In the genomic region with DNA sequence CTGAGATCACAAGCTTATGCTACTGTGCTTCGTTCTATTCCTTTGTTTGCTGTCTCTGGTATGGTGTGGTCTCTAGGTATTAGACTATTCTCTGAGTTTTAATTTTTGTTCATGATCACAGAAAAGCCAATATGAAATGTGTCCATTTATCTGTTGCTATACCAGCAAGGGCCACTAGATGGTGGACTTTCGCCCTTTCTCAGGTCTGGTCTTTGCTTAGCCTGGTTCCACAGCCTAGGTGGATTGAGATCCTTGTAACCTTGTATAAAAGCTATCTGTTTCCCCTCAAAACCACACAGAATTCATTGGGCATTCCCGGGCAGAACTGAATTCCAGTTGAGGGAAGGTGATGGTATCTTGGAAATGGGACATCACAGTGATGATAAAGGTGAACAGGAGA, we compare ENCODE assay signal across 8 mouse cellular contexts. TPM values are rescaled to one million over a fixed set of nuclear protein-coding genes. Genes with fewer than 3 reads are reported as not detected.
DNase-seq lines count a peak whose midpoint lies in the region; ATAC-seq and TF ChIP-seq lines count a peak whose summit lies in the region.

No protein-coding gene starts in this region.

- no peaks in the 10 kb centered on the region for H3K79me2 ChIP-seq in heart, adult 2 months (replicated peaks; ENCODE audit: control insufficient read depth, insufficient read depth, low read length)

- H3K4me3 ChIP-seq in heart, adult 2 months = no peak overlapping the region
- H3K4me3 ChIP-seq in embryonic facial prominence, embryonic 11.5 days (ENCODE audit: low read depth, low read length) = no peak overlapping the region
- no peak overlapping the region for H3K4me3 ChIP-seq in hindbrain, embryonic 13.5 days
- H3K4me3 ChIP-seq in midbrain, embryonic 10.5 days = no peak overlapping the region

- no peak for ATAC-seq in embryonic facial prominence, embryonic 11.5 days (replicated peaks; ENCODE audit: insufficient number of reproducible peaks, low FRiP score, low TSS enrichment, low read depth)
- 0 out of 2 replicates have a peak, but pooled peaks have one; percentile 52 for ATAC-seq in hindbrain, embryonic 13.5 days (ENCODE audit: low FRiP score)

- H3K27ac ChIP-seq in heart, adult 2 months = no peak overlapping the region
- H3K27ac ChIP-seq in embryonic facial prominence, embryonic 11.5 days (replicated peaks; ENCODE audit: low read depth, low read length) = no peak overlapping the region
- H3K27ac ChIP-seq in hindbrain, embryonic 13.5 days = no peak overlapping the region
- H3K27ac ChIP-seq in midbrain, embryonic 10.5 days (replicated peaks) = no peak overlapping the region

- no peak overlapping the region for H3K9ac ChIP-seq in heart, adult 2 months (ENCODE audit: low read depth, low read length)
- H3K9ac ChIP-seq in embryonic facial prominence, embryonic 11.5 days (replicated peaks; ENCODE audit: low read length) = no peak overlapping the region
- no peak overlapping the region for H3K9ac ChIP-seq in hindbrain, embryonic 13.5 days

- peak; percentile 45 to 60 for DNase-seq in heart, adult 2 months
- no peak for DNase-seq in heart, postnatal 25 days (ENCODE audit: low spot score)
- peak; percentile 49 for DNase-seq in adrenal gland, postnatal 25 days
- DNase-seq in embryonic facial prominence, embryonic 11.5 days (ENCODE audit: low spot score) = peak; percentile 78
- peak; percentile 64 to 80 for DNase-seq in layer of hippocampus, postnatal 14 days (ENCODE audit: low spot score in 2 of 2)
- peak; percentile 37 for DNase-seq in midbrain, embryonic 10.5 days (ENCODE audit: low spot score)
- peak; percentile 40 for DNase-seq in skeletal muscle tissue, adult 2 months (ENCODE audit: low read depth, low spot score)

- TF ChIP-seq CTCF in heart, adult 2 months (IDR thresholded peaks at IDR 0.05) = peak; percentile 94

- TF ChIP-seq POLR2A in heart, adult 2 months (IDR thresholded peaks at IDR 0.05; ENCODE audit: insufficient read depth, low read depth, low read length) = no peak

- WGBS in heart, adult 2 months = 7% methylated on average over 3 of the region's 3 CpGs
- 5% methylated on average over 3 of the region's 3 CpGs for WGBS in embryonic facial prominence, embryonic 11.5 days
- 13% methylated on average over 3 of the region's 3 CpGs for WGBS in hindbrain, embryonic 13.5 days
- 6% methylated on average over 3 of the region's 3 CpGs for WGBS in midbrain, embryonic 10.5 days

- TF ChIP-seq EP300 in heart, adult 2 months (IDR thresholded peaks at IDR 0.05; ENCODE audit: insufficient read depth, low read depth, low read length) = peak; percentile 58; the same call in 1 of the 2 replicates

- H3K9me3 ChIP-seq in embryonic facial prominence, embryonic 11.5 days (replicated peaks; ENCODE audit: control insufficient read depth, low read length) = no peaks in the 10 kb centered on the region
- no peaks in the 10 kb centered on the region for H3K9me3 ChIP-seq in hindbrain, embryonic 13.5 days
- H3K9me3 ChIP-seq in midbrain, embryonic 10.5 days (replicated peaks) = no peaks in the 10 kb centered on the region

- intact Hi-C loops in heart, adult 2 months (cut with DNase I) = loop anchor here (1.0 kb wide), 3 partner anchors 70 to 287 kb away; no protein-coding TSS in a partner anchor
- intact Hi-C loops in heart, postnatal 25 days (cut with DNase I) = loop anchor here (1.0 kb wide), 1 partner anchor 213 kb away; no protein-coding TSS in a partner anchor

- H3K27me3 ChIP-seq in heart, adult 2 months (ENCODE audit: control insufficient read depth, insufficient read depth, low read length) = no peaks in the 10 kb centered on the region
- H3K27me3 ChIP-seq in embryonic facial prominence, embryonic 11.5 days (ENCODE audit: control insufficient read depth, insufficient read depth, low read length) = no peaks in the 10 kb centered on the region
- no peaks in the 10 kb centered on the region for H3K27me3 ChIP-seq in hindbrain, embryonic 13.5 days
- no peaks in the 10 kb centered on the region for H3K27me3 ChIP-seq in midbrain, embryonic 10.5 days (ENCODE audit: low read depth, poor library complexity, severe bottlenecking)

- no peaks in the 10 kb centered on the region for H3K36me3 ChIP-seq in heart, adult 2 months (ENCODE audit: control insufficient read depth, insufficient read depth, low read length)
- H3K36me3 ChIP-seq in embryonic facial prominence, embryonic 11.5 days (replicated peaks; ENCODE audit: control insufficient read depth, insufficient read depth, low read depth, low read length) = no peaks in the 10 kb centered on the region
- no peaks in the 10 kb centered on the region for H3K36me3 ChIP-seq in hindbrain, embryonic 13.5 days
- H3K36me3 ChIP-seq in midbrain, embryonic 10.5 days = no peaks in the 10 kb centered on the region

- H3K4me1 ChIP-seq in heart, adult 2 months (ENCODE audit: control insufficient read depth, insufficient read depth, low read length) = no peaks in the 10 kb centered on the region; the same call in 1 of the 2 replicates
- H3K4me1 ChIP-seq in embryonic facial prominence, embryonic 11.5 days (ENCODE audit: control insufficient read depth, insufficient read depth, low read length) = no peaks in the 10 kb centered on the region
- H3K4me1 ChIP-seq in hindbrain, embryonic 13.5 days (replicated peaks) = no peaks in the 10 kb centered on the region
- no peaks in the 10 kb centered on the region for H3K4me1 ChIP-seq in midbrain, embryonic 10.5 days

- H3K4me2 ChIP-seq in embryonic facial prominence, embryonic 11.5 days (ENCODE audit: low read depth, low read length) = no peak overlapping the region
- no peak overlapping the region for H3K4me2 ChIP-seq in hindbrain, embryonic 13.5 days

RNA-seq across cellular contexts. Expression of a gene that starts 18.1 kb away (rescaled TPM):
- total RNA-seq in heart, adult 2 months (2021) = 10 to 100 TPM; 73.8 to 96.5 TPM
- 29.8 and 36.4 TPM in 2 replicates for polyA plus RNA-seq in heart, adult 2 months (2012; rRNA removed)
- 100 to 1,000 TPM; 126 to 128 TPM for total RNA-seq in heart, postnatal 25 days (2021)
- 194 and 195 TPM in 2 replicates for total RNA-seq in adrenal gland, postnatal 25 days (2021)
- 3,323 and 3,355 TPM in 2 replicates for polyA plus RNA-seq in embryonic facial prominence, embryonic 11.5 days (2014; fragmentation: Nextera tagmentation; extraction: Ambion mirVana)
- 5,412 and 5,881 TPM in 2 replicates for polyA plus RNA-seq in hindbrain, embryonic 13.5 days (2015; fragmentation: Nextera tagmentation; extraction: Ambion mirVana)
- total RNA-seq in layer of hippocampus, postnatal 14 days (2021) = 100 to 1,000 TPM; 787 to 793 TPM
- polyA plus RNA-seq in midbrain, embryonic 10.5 days (2016; fragmentation: Nextera tagmentation; extraction: Ambion mirVana) = 2,755 and 2,780 TPM in 2 replicates

RNA-seq across cellular contexts. Expression of a gene that starts 40.7 kb away (rescaled TPM):
- total RNA-seq in heart, adult 2 months (2021) = 100 to 1,000 TPM in 1 of 2 experiments, 10 to 100 TPM in 1; 95.7 to 107 TPM
- polyA plus RNA-seq in heart, adult 2 months (2012; rRNA removed) = 114 and 185 TPM in 2 replicates
- 100 to 1,000 TPM in 1 of 2 experiments, 10 to 100 TPM in 1; 97.7 to 101 TPM for total RNA-seq in heart, postnatal 25 days (2021)
- total RNA-seq in adrenal gland, postnatal 25 days (2021) = 81.8 and 83.5 TPM in 2 replicates
- 46.1 and 50.1 TPM in 2 replicates for polyA plus RNA-seq in embryonic facial prominence, embryonic 11.5 days (2014; fragmentation: Nextera tagmentation; extraction: Ambion mirVana)
- polyA plus RNA-seq in hindbrain, embryonic 13.5 days (2015; fragmentation: Nextera tagmentation; extraction: Ambion mirVana) = 27.0 and 29.3 TPM in 2 replicates
- 10 to 100 TPM; 58.6 to 63.0 TPM for total RNA-seq in layer of hippocampus, postnatal 14 days (2021)
- polyA plus RNA-seq in midbrain, embryonic 10.5 days (2016; fragmentation: Nextera tagmentation; extraction: Ambion mirVana) = 24.0 and 25.6 TPM in 2 replicates
